Mouse (Mus musculus): Measurements from ENCODE around the gene Mpo. TPM values are rescaled to one million over a fixed set of nuclear protein-coding genes. Genes with fewer than 3 reads are reported as not detected.

Gene Mpo
- total and polyA plus RNA-seq, 2 experiments from 2014 or later = not detected

GRCm38 (mm10) chr11:87756251-87756820 lies 37.0 kb upstream of the Mpo start:
- no peaks in the 10 kb centered on the region for H3K27me3 ChIP-seq (ENCODE audit: insufficient read depth, low read length)
- H3K36me3 ChIP-seq (ENCODE audit: insufficient read depth, low read length) = no peaks in the 10 kb centered on the region
- DNase-seq (ENCODE audit: low spot score) = no peak
- no peak overlapping the region for H3K9ac ChIP-seq (replicated peaks; ENCODE audit: low read length, poor library complexity, severe bottlenecking)
- no peak for ATAC-seq (ENCODE audit: low FRiP score)
- no peak for TF ChIP-seq CTCF (IDR thresholded peaks at IDR 0.05)
- no peak overlapping the region for H3K4me2 ChIP-seq (ENCODE audit: low read depth, low read length, poor library complexity, severe bottlenecking)
- no peaks in the 10 kb centered on the region; the same call in 1 of the 2 replicates for H3K4me1 ChIP-seq (ENCODE audit: insufficient read depth, low read length)
- no peak overlapping the region for H3K4me3 ChIP-seq (ENCODE audit: low read depth, low read length)
- WGBS = 81% methylated on average over 15 of the region's 15 CpGs
- no peak overlapping the region for H3K27ac ChIP-seq (ENCODE audit: low read depth, low read length)
- no peaks in the 10 kb centered on the region for H3K9me3 ChIP-seq (ENCODE audit: low read length)

- no peak overlapping the region for H3K9ac ChIP-seq (replicated peaks; ENCODE audit: low read length, poor library complexity, severe bottlenecking)
- no peak for DNase-seq (ENCODE audit: low spot score)
- H3K36me3 ChIP-seq (ENCODE audit: insufficient read depth, low read length) = no peaks in the 10 kb centered on the region
- H3K4me2 ChIP-seq (ENCODE audit: low read depth, low read length, poor library complexity, severe bottlenecking) = no peak overlapping the region
- WGBS = 89% methylated on average over 25 of the region's 25 CpGs
- no peaks in the 10 kb centered on the region; the same call in 1 of the 2 replicates for H3K4me1 ChIP-seq (ENCODE audit: insufficient read depth, low read length)
- no peak for ATAC-seq (ENCODE audit: low FRiP score)
- H3K27ac ChIP-seq (ENCODE audit: low read depth, low read length) = no peak overlapping the region
- TF ChIP-seq CTCF (IDR thresholded peaks at IDR 0.05) = no peak
- H3K27me3 ChIP-seq (ENCODE audit: insufficient read depth, low read length) = no peaks in the 10 kb centered on the region
- H3K4me3 ChIP-seq (ENCODE audit: low read depth, low read length) = no peak overlapping the region
- no peaks in the 10 kb centered on the region for H3K9me3 ChIP-seq (ENCODE audit: low read length)
Observed at GRCm38 (mm10) chr11:87757001-87757954, 36.1 kb upstream of the Mpo start.

- Histone ChIP-seq H3K9ac (replicated peaks; ENCODE audit: low read length, poor library complexity, severe bottlenecking) (no peak overlapping the region), H3K27me3 (ENCODE audit: insufficient read depth, low read length) (no peaks in the 10 kb centered on the region), H3K27ac (ENCODE audit: low read depth, low read length) (no peak overlapping the region), H3K36me3 (ENCODE audit: insufficient read depth, low read length) (no peaks in the 10 kb centered on the region), H3K4me1 (ENCODE audit: insufficient read depth, low read length) (no peaks in the 10 kb centered on the region; the same call in 1 of the 2 replicates), H3K9me3 (ENCODE audit: low read length) (no peaks in the 10 kb centered on the region), H3K4me2 (ENCODE audit: low read depth, low read length, poor library complexity, severe bottlenecking) (no peak overlapping the region), H3K4me3 (ENCODE audit: low read depth, low read length) (no peak overlapping the region)
- ATAC-seq (ENCODE audit: low FRiP score) (no peak), DNase-seq (ENCODE audit: low spot score) (no peak)
- no peak for TF ChIP-seq CTCF (IDR thresholded peaks at IDR 0.05)
- WGBS = 81% methylated on average over 7 of the region's 7 CpGs
Observed at GRCm38 (mm10) chr11:87758161-87758911, 35.0 kb upstream of the Mpo start.

GRCm38 (mm10) chr11:87758957-87759608 lies 34.3 kb upstream of the Mpo start:
- 79% methylated on average over 4 of the region's 4 CpGs for WGBS
- no peaks in the 10 kb centered on the region for H3K9me3 ChIP-seq (ENCODE audit: low read length)
- H3K4me3 ChIP-seq (ENCODE audit: low read depth, low read length) = no peak overlapping the region
- H3K36me3 ChIP-seq (ENCODE audit: insufficient read depth, low read length) = no peaks in the 10 kb centered on the region
- ATAC-seq (ENCODE audit: low FRiP score) = no peak
- TF ChIP-seq CTCF (IDR thresholded peaks at IDR 0.05) = no peak
- no peaks in the 10 kb centered on the region; the same call in 1 of the 2 replicates for H3K4me1 ChIP-seq (ENCODE audit: insufficient read depth, low read length)
- DNase-seq (ENCODE audit: low spot score) = no peak
- no peaks in the 10 kb centered on the region for H3K27me3 ChIP-seq (ENCODE audit: insufficient read depth, low read length)
- peak overlapping the region; percentile 95; the same call in 1 of the 2 replicates for H3K4me2 ChIP-seq (ENCODE audit: low read depth, low read length, poor library complexity, severe bottlenecking)
- peak overlapping the region; percentile 90; the same call in 1 of the 2 replicates for H3K27ac ChIP-seq (ENCODE audit: low read depth, low read length)
- no peak overlapping the region for H3K9ac ChIP-seq (replicated peaks; ENCODE audit: low read length, poor library complexity, severe bottlenecking)

- Histone ChIP-seq H3K4me1 (ENCODE audit: insufficient read depth, low read length) (no peaks in the 10 kb centered on the region; the same call in 1 of the 2 replicates), H3K4me3 (ENCODE audit: low read depth, low read length) (peak overlapping the region; percentile 79; the same call in 1 of the 2 replicates), H3K36me3 (ENCODE audit: insufficient read depth, low read length) (no peaks in the 10 kb centered on the region), H3K27me3 (ENCODE audit: insufficient read depth, low read length) (no peaks in the 10 kb centered on the region), H3K27ac (ENCODE audit: low read depth, low read length) (peak overlapping the region; percentile 90), H3K9me3 (ENCODE audit: low read length) (no peaks in the 10 kb centered on the region), H3K4me2 (ENCODE audit: low read depth, low read length, poor library complexity, severe bottlenecking) (peak overlapping the region; percentile 95), H3K9ac (replicated peaks; ENCODE audit: low read length, poor library complexity, severe bottlenecking) (peak overlapping the region; percentile 78)
- peak; percentile 69 for TF ChIP-seq CTCF (IDR thresholded peaks at IDR 0.05)
- no peak for ATAC-seq (ENCODE audit: low FRiP score)
- peak; percentile 75 for DNase-seq (ENCODE audit: low spot score)
- 4% methylated on average over 3 of the region's 3 CpGs for WGBS
Observed at GRCm38 (mm10) chr11:87759609-87760005, 33.8 kb upstream of the Mpo start.
